Mouse (Mus musculus) CH12.LX (cell line): ENCODE measurements around the gene 1700056E22Rik. TPM values are rescaled to one million over a fixed set of nuclear protein-coding genes. Genes with fewer than 3 reads are reported as not detected.

Experiments
- DNase-seq: peaks from one replicate; pipeline ENCODE4 v3.0.0-alpha.2; 2013; ENCODE audit errors: extremely low read depth
- H3K27ac ChIP-seq: 2 replicates; pipeline ENCODE4 v1.5.1; 2012; ENCODE audit warnings: low read depth, mild to moderate bottlenecking, control low read depth, moderate library complexity; ENCODE audit not compliant: insufficient read depth
- H3K27me3 ChIP-seq: replicated peaks from 2 replicates; pipeline ENCODE3; 2012; ENCODE audit warnings: inconsistent platforms
- H3K36me3 ChIP-seq, 2 experiments: replicated peaks in 1 of 2; 2 replicates each; pipeline versions ENCODE3 to v1.6.1; 2012; ENCODE audit warnings: inconsistent platforms in 1 of 2, low read length in 1 of 2, mild to moderate bottlenecking in 1 of 2, mixed read lengths in 1 of 2, moderate library complexity in 1 of 2; ENCODE audit not compliant: control insufficient read depth in 1 of 2, insufficient read depth in 1 of 2
- H3K4me1 ChIP-seq, 2 experiments: 2 replicates each; pipeline ENCODE4 v1.6.1; 2012; ENCODE audit warnings: inconsistent platforms in 1 of 2, moderate library complexity in 1 of 2; ENCODE audit not compliant: insufficient read depth in 2 of 2, control insufficient read depth in 1 of 2
- H3K4me2 ChIP-seq: 2 replicates; pipeline ENCODE4 v1.6.1; 2012; ENCODE audit warnings: low read depth, mild to moderate bottlenecking, control low read depth; ENCODE audit not compliant: poor library complexity, insufficient read depth, severe bottlenecking
- H3K4me3 ChIP-seq, 3 experiments: fragments of 150-350 bp in 1 of 3; sonication (generic) in 1 of 3; replicated peaks in 1 of 3; 2 replicates each; pipeline versions ENCODE3 to v1.5.1; 2011 to 2012; ENCODE audit warnings: low read depth in 2 of 3, low read length in 2 of 3, mild to moderate bottlenecking in 2 of 3, moderate library complexity in 2 of 3, control low read depth in 1 of 3, improper control_type of control experiment in 1 of 3, inconsistent platforms in 1 of 3, mixed read lengths in 1 of 3; ENCODE audit not compliant: poor library complexity in 1 of 3
- H3K79me2 ChIP-seq: replicated peaks from 2 replicates; pipeline ENCODE4 v1.6.1; 2012; ENCODE audit warnings: mild to moderate bottlenecking, moderate library complexity; ENCODE audit not compliant: control insufficient read depth, poor library complexity, insufficient read depth, severe bottlenecking; ENCODE audit errors: extremely low read depth
- H3K9ac ChIP-seq: 2 replicates; pipeline ENCODE4 v1.6.1; 2012; ENCODE audit warnings: low read depth, mild to moderate bottlenecking, control low read depth, moderate library complexity; ENCODE audit not compliant: insufficient read depth
- H3K9me3 ChIP-seq: replicated peaks from 2 replicates; pipeline ENCODE3; 2012; ENCODE audit warnings: low read length, inconsistent platforms, mixed read lengths
- BHLHE40 ChIP-seq: IDR thresholded peaks from 2 replicates; pipeline ENCODE4 v1.6.1; 2011; ENCODE audit warnings: mild to moderate bottlenecking, low read depth, low read length, improper control_type of control experiment
- CHD1 ChIP-seq: IDR thresholded peaks from 2 replicates; pipeline ENCODE4 v1.6.1; 2012; ENCODE audit warnings: low read depth, low read length, improper control_type of control experiment, inconsistent platforms
- CHD2 ChIP-seq: IDR thresholded peaks from 2 replicates; pipeline ENCODE4 v1.6.1; 2011; ENCODE audit warnings: low read length, improper control_type of control experiment
- CTCF ChIP-seq, 2 experiments: IDR thresholded peaks in 1 of 2; conservative IDR thresholded peaks in 1 of 2; 2 replicates each; pipeline ENCODE4 v1.5.1; 2011 to 2012; ENCODE audit warnings: low read depth in 2 of 2, low read length in 2 of 2, improper control_type of control experiment in 1 of 2, inconsistent platforms in 1 of 2, mild to moderate bottlenecking in 1 of 2, moderate library complexity in 1 of 2
- GABPA ChIP-seq: IDR thresholded peaks from 2 replicates; pipeline ENCODE4 v1.6.1; 2012; ENCODE audit warnings: low read depth, low read length, improper control_type of control experiment, inconsistent platforms; ENCODE audit not compliant: insufficient replicate concordance
- HCFC1 ChIP-seq: IDR thresholded peaks from 2 replicates; pipeline ENCODE4 v1.6.1; 2012; ENCODE audit warnings: low read depth, mild to moderate bottlenecking, inconsistent platforms, low read length, improper control_type of control experiment
- IRF4 ChIP-seq: IDR thresholded peaks from 2 replicates; pipeline ENCODE4 v1.6.1; 2014; ENCODE audit warnings: low read depth, mild to moderate bottlenecking, inconsistent platforms, low read length, improper control_type of control experiment
- JUN ChIP-seq: IDR thresholded peaks from 2 replicates; pipeline ENCODE4 v1.6.1; 2011; ENCODE audit warnings: low read depth, mild to moderate bottlenecking, low read length, improper control_type of control experiment, moderate library complexity; ENCODE audit not compliant: insufficient read depth
- MAX ChIP-seq: IDR thresholded peaks from 2 replicates; pipeline ENCODE4 v1.6.1; 2011; ENCODE audit warnings: low read length, improper control_type of control experiment
- MAZ ChIP-seq: IDR thresholded peaks from 2 replicates; pipeline ENCODE4 v1.6.1; 2012; ENCODE audit warnings: low read depth, mild to moderate bottlenecking, inconsistent platforms, low read length, improper control_type of control experiment, moderate library complexity
- MXI1 ChIP-seq: IDR thresholded peaks from 2 replicates; pipeline ENCODE4 v1.6.1; 2011; ENCODE audit warnings: mild to moderate bottlenecking, low read depth, low read length, improper control_type of control experiment
- NELFE ChIP-seq: IDR thresholded peaks from 2 replicates; pipeline ENCODE4 v1.6.1; 2011; ENCODE audit warnings: low read depth, low read length, improper control_type of control experiment
- POLR2A ChIP-seq: IDR thresholded peaks from 2 replicates; pipeline ENCODE4 v1.6.1; 2011; ENCODE audit warnings: low read depth, mild to moderate bottlenecking, improper control_type of control experiment, low read length
- POLR2AphosphoS2 ChIP-seq: IDR thresholded peaks from 2 replicates; pipeline ENCODE4 v1.6.1; 2011; ENCODE audit warnings: low read depth, low read length, improper control_type of control experiment
- SIN3A ChIP-seq: IDR thresholded peaks from 2 replicates; pipeline ENCODE4 v1.6.1; 2012; ENCODE audit warnings: low read length, improper control_type of control experiment, inconsistent platforms
- TBP ChIP-seq: conservative IDR thresholded peaks from 2 replicates; pipeline ENCODE4 v1.6.1; 2011; ENCODE audit warnings: low read depth, low read length, improper control_type of control experiment
- USF1 ChIP-seq: IDR thresholded peaks from 2 replicates; pipeline ENCODE4 v1.6.1; 2014; ENCODE audit warnings: low read depth, mild to moderate bottlenecking, inconsistent platforms, low read length, improper control_type of control experiment
- ZC3H11A ChIP-seq: IDR thresholded peaks from 2 replicates; pipeline ENCODE4 v1.6.1; 2012; ENCODE audit warnings: low read depth, mild to moderate bottlenecking, inconsistent platforms, low read length, improper control_type of control experiment
- ZMIZ1 ChIP-seq: IDR thresholded peaks from 2 replicates; pipeline ENCODE4 v1.6.1; 2012; ENCODE audit warnings: low read depth, mild to moderate bottlenecking, inconsistent platforms, low read length, improper control_type of control experiment
- ZNF384 ChIP-seq: IDR thresholded peaks from 2 replicates; pipeline ENCODE4 v1.6.1; 2012; ENCODE audit warnings: low read depth, low read length, improper control_type of control experiment, inconsistent platforms
- dilution Hi-C: fragments of 300-500 bp; cut with MboI; formaldehyde crosslinking; loops from 2 replicates; pipeline ENCODE4 v1.14.3; 2020; ENCODE audit warnings: low sequenced_read_pairs; ENCODE audit not compliant: extremely low pct_unique_long_range_greater_than_20kb, extremely low pct_ligation_motif_present
- in situ Hi-C: fragments of 300-500 bp; cut with MboI; formaldehyde crosslinking; loops from 3 replicates; pipeline ENCODE4 v1.14.3; 2019; ENCODE audit warnings: low sequenced_read_pairs, low pct_ligation_motif_present, low pct_unique_long_range_greater_than_20kb, mixed read lengths
- polyA plus RNA-seq: library from polyadenylated mRNA; unstranded; fragments of >175 nt; gene quantifications from 2 replicates; pipeline ENCODE4 v1.2.1, GENCODE M21; 2012; ENCODE audit warnings: low read depth; ENCODE audit not compliant: insufficient read length
- total RNA-seq, 2 experiments: library from RNA; depleted of rRNA; stranded (reverse); fragments of 300-350 nt in 1 of 2; fragments of >200 nt in 1 of 2; gene quantifications; 2 replicates each; pipeline ENCODE4 v1.2.3; 2012 to 2014

Gene 1700056E22Rik
- total and polyA plus RNA-seq, 3 experiments, result 0.25 to 1.0 (median 0.26) TPM

DNA sequence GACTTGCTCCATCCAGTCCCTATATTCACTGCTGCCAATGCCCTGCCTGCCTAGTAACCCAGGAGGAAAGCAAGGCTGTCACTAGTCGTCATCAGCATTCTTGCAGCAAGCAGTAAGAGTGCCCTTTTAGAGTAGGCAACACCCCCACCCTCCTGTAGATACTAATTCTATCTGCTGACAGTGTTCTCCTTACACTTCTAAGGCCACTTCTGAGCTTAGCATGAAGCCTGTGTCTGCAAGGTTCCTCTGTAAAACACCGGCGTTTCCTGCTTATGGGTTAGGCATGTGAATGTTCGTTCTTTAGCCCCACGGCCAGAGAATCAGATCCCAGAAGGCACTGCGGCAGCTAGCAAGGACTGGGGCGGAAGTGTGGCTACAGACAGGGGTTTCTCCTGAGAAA, 30.2 kb upstream of the 1700056E22Rik start:
- no peak for DNase-seq
- no peaks in the 10 kb centered on the region for H3K9me3 ChIP-seq

DNA sequence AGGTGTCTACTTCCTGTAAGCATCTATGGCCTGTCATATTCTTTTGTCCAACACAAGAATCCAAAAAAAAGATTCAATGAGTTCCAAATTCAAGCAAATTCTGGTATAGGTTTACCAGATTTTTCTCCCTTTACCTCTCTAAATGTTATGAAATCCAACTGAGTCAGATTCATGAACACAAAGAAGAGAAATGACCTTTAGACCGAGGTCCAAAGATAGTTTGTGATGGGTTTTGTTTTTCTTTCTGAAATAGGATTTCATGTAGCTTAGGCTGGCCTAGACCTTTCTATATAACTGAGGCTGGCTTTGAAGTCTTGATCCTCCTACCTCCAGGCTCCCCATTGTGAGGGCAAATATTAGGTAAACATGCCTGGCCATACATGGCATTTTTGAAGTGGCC, 27.8 kb upstream of the 1700056E22Rik start:
- H3K27ac ChIP-seq, result no peak overlapping the region
- TF ChIP-seq POLR2AphosphoS2 (no peak), CHD1 (no peak), IRF4 (no peak), MAZ (no peak), BHLHE40 (no peak), ZC3H11A (no peak), CTCF (conservative IDR thresholded peaks at IDR 0.05 in 1 of 2, IDR thresholded peaks at IDR 0.05 in 1 of 2; ENCODE audit: low read depth in 2 of 2, low read length in 2 of 2) (no peak), TBP (no peak), USF1 (no peak), ZNF384 (no peak), HCFC1 (no peak), MXI1 (no peak), JUN (no peak), CHD2 (no peak)
- TF ChIP-seq, all 38 proteins: peak for 0
- H3K4me2 ChIP-seq, result no peak overlapping the region
- peaks cover 10 to 58% of the 10 kb centered on the region in 2 experiments for H3K4me1 ChIP-seq
- no peak overlapping the region for H3K4me3 ChIP-seq
- no peaks in the 10 kb centered on the region for H3K27me3 ChIP-seq
- H3K79me2 ChIP-seq, result no peaks in the 10 kb centered on the region
- no peak overlapping the region for H3K9ac ChIP-seq
- dilution Hi-C loops (no loop called here), in situ Hi-C loops (no loop called here)
- no peaks in the 10 kb centered on the region for H3K9me3 ChIP-seq
- DNase-seq, result no peak
- H3K36me3 ChIP-seq, result peaks cover 0 to 61% of the 10 kb centered on the region in 2 experiments

More for the DNA sequence above, 30.2 kb upstream of the 1700056E22Rik start:
- H3K9ac ChIP-seq, result no peak overlapping the region
- TF ChIP-seq TBP, result no peak
- no peak for TF ChIP-seq MAX
- TF ChIP-seq CTCF (conservative IDR thresholded peaks at IDR 0.05 in 1 of 2, IDR thresholded peaks at IDR 0.05 in 1 of 2; ENCODE audit: low read depth in 2 of 2, low read length in 2 of 2), result no peak
- no peak for TF ChIP-seq POLR2A
- TF ChIP-seq ZC3H11A, result no peak
- no peak for TF ChIP-seq GABPA
- no peak for TF ChIP-seq NELFE
- TF ChIP-seq ZMIZ1, result no peak
- TF ChIP-seq SIN3A, result no peak
- dilution Hi-C loops (no loop called here), in situ Hi-C loops (no loop called here)
- H3K4me3 ChIP-seq, result no peak overlapping the region
- H3K4me1 ChIP-seq, result peaks cover 12 to 71% of the 10 kb centered on the region in 2 experiments
- no peaks in the 10 kb centered on the region for H3K27me3 ChIP-seq
- H3K4me2 ChIP-seq, result no peak overlapping the region
- H3K27ac ChIP-seq, result no peak overlapping the region
- H3K36me3 ChIP-seq, result peaks cover 3 to 60% of the 10 kb centered on the region in 2 experiments
- no peaks in the 10 kb centered on the region for H3K79me2 ChIP-seq
